In genomic region chr9:107462907-107463306, GRCm38 (mm10) we compare ENCODE assay signal across 11 mouse cellular contexts.
DNase-seq lines count a peak whose midpoint lies in the region; ATAC-seq lines count a peak whose summit lies in the region.
"Had no signal": no experiment of that assay in that cellular context is flagged by ENCODE, and none has a peak within 500 bp of the region (broad histone marks: within the 10 kb centered on the region; RNA-seq: fewer than 3 reads in every experiment).

No protein-coding gene starts in this region.

- H3K4me3 ChIP-seq in heart, embryonic 13.5 days: no peak overlapping the region
- H3K4me3 ChIP-seq in midbrain, embryonic 13.5 days (replicated peaks): no peak overlapping the region
- no peak overlapping the region for H3K4me3 ChIP-seq in midbrain, embryonic 11.5 days (ENCODE audit: low read depth, low read length)
- no peak overlapping the region for H3K4me3 ChIP-seq in liver, embryonic 13.5 days (replicated peaks)
- H3K4me3 ChIP-seq: embryonic facial prominence, embryonic 15.5 days; forebrain, embryonic 12.5 days; limb, embryonic 12.5 days; neural tube, embryonic 12.5 days had no signal

- H3K27me3 ChIP-seq in heart, embryonic 13.5 days (replicated peaks): no peaks in the 10 kb centered on the region
- no peaks in the 10 kb centered on the region for H3K27me3 ChIP-seq in midbrain, embryonic 13.5 days
- no peaks in the 10 kb centered on the region; the same call in 1 of the 2 replicates for H3K27me3 ChIP-seq in midbrain, embryonic 11.5 days (ENCODE audit: control insufficient read depth, insufficient read depth, low read length)
- peaks cover 50% of the 10 kb centered on the region for H3K27me3 ChIP-seq in liver, embryonic 13.5 days
- H3K27me3 ChIP-seq: neural tube, embryonic 12.5 days had no signal

- no peak for DNase-seq in heart, postnatal 36 days
- DNase-seq in midbrain, embryonic 11.5 days (ENCODE audit: low spot score, missing footprints): no peak
- DNase-seq in liver, embryonic 13.5 days: peak; percentile 63
- no peak for DNase-seq in left cerebral cortex, postnatal 25 days (ENCODE audit: low spot score in 2 of 2)
- no peak for DNase-seq in embryo, embryonic 10.5 days (ENCODE audit: low spot score)

- H3K9me3 ChIP-seq in heart, embryonic 13.5 days: no peaks in the 10 kb centered on the region
- no peaks in the 10 kb centered on the region for H3K9me3 ChIP-seq in midbrain, embryonic 13.5 days
- no peaks in the 10 kb centered on the region for H3K9me3 ChIP-seq in midbrain, embryonic 11.5 days (ENCODE audit: control insufficient read depth, low read length)
- H3K9me3 ChIP-seq in liver, embryonic 13.5 days (replicated peaks): no peaks in the 10 kb centered on the region
- H3K9me3 ChIP-seq: embryonic facial prominence, embryonic 15.5 days; forebrain, embryonic 12.5 days; limb, embryonic 12.5 days; neural tube, embryonic 12.5 days had no signal

- WGBS in heart, embryonic 13.5 days: 14% methylated on average over 5 of the region's 5 CpGs
- 74% methylated on average over 5 of the region's 5 CpGs for WGBS in midbrain, embryonic 13.5 days
- WGBS in midbrain, embryonic 11.5 days: 84% methylated on average over 5 of the region's 5 CpGs
- 14% methylated on average over 5 of the region's 5 CpGs for WGBS in liver, embryonic 13.5 days (ENCODE audit: insufficient replicate concordance)

- intact Hi-C loops in heart, postnatal 36 days (cut with DNase I): loop anchor here (1.0 to 2.0 kb wide), 2 partner anchors 97 to 106 kb away; no protein-coding TSS in a partner anchor
- intact Hi-C loops in left cerebral cortex, postnatal 25 days (cut with DNase I): loop anchor here (2.0 kb wide), 1 partner anchor 96 kb away; no protein-coding TSS in a partner anchor

- peak overlapping the region; percentile 80 for H3K27ac ChIP-seq in heart, embryonic 13.5 days (replicated peaks)
- H3K27ac ChIP-seq in midbrain, embryonic 13.5 days: peak overlapping the region; percentile 83
- no peak overlapping the region for H3K27ac ChIP-seq in midbrain, embryonic 11.5 days (ENCODE audit: low read depth, low read length)
- H3K27ac ChIP-seq in liver, embryonic 13.5 days: peak overlapping the region; percentile 29; the same call in 1 of the 2 replicates
- H3K27ac ChIP-seq: embryonic facial prominence, embryonic 15.5 days; limb, embryonic 12.5 days; neural tube, embryonic 12.5 days had no signal

- 0 out of 2 replicates have a peak overlapping the region, but pooled peaks have one; percentile 0 for H3K4me2 ChIP-seq in heart, embryonic 13.5 days
- no peak overlapping the region for H3K4me2 ChIP-seq in midbrain, embryonic 13.5 days (replicated peaks)
- H3K4me2 ChIP-seq in midbrain, embryonic 11.5 days: no peak overlapping the region
- peak overlapping the region; percentile 35 for H3K4me2 ChIP-seq in liver, embryonic 13.5 days
- H3K4me2 ChIP-seq: embryonic facial prominence, embryonic 15.5 days; forebrain, embryonic 12.5 days; limb, embryonic 12.5 days; neural tube, embryonic 12.5 days had no signal

- H3K36me3 ChIP-seq in heart, embryonic 13.5 days: no peaks in the 10 kb centered on the region
- no peaks in the 10 kb centered on the region for H3K36me3 ChIP-seq in midbrain, embryonic 13.5 days
- H3K36me3 ChIP-seq in midbrain, embryonic 11.5 days (ENCODE audit: control insufficient read depth, insufficient read depth, low read length): no peaks in the 10 kb centered on the region
- H3K36me3 ChIP-seq in liver, embryonic 13.5 days: no peaks in the 10 kb centered on the region
- H3K36me3 ChIP-seq: embryonic facial prominence, embryonic 15.5 days; forebrain, embryonic 12.5 days; limb, embryonic 12.5 days; neural tube, embryonic 12.5 days had no signal

- H3K4me1 ChIP-seq in heart, embryonic 13.5 days: peaks cover 42% of the 10 kb centered on the region
- peaks cover 40% of the 10 kb centered on the region for H3K4me1 ChIP-seq in midbrain, embryonic 13.5 days (replicated peaks)
- peaks cover 24% of the 10 kb centered on the region for H3K4me1 ChIP-seq in midbrain, embryonic 11.5 days (ENCODE audit: control insufficient read depth, insufficient read depth, low read length)
- H3K4me1 ChIP-seq in liver, embryonic 13.5 days (replicated peaks): peaks cover 34% of the 10 kb centered on the region
- H3K4me1 ChIP-seq: limb, embryonic 12.5 days had no signal

- ATAC-seq in heart, embryonic 13.5 days (ENCODE audit: extremely low read depth, insufficient number of reproducible peaks, low FRiP score, low TSS enrichment): peak; percentile 48; the same call in 1 of the 2 replicates
- no peak for ATAC-seq in midbrain, embryonic 13.5 days
- ATAC-seq in midbrain, embryonic 11.5 days (ENCODE audit: low FRiP score): no peak
- ATAC-seq in liver, embryonic 13.5 days (ENCODE audit: low read depth): peak; percentile 90

- no peak overlapping the region for H3K9ac ChIP-seq in heart, embryonic 13.5 days
- H3K9ac ChIP-seq in midbrain, embryonic 13.5 days (replicated peaks): no peak overlapping the region
- H3K9ac ChIP-seq in midbrain, embryonic 11.5 days (ENCODE audit: low read length): no peak overlapping the region
- peak overlapping the region; percentile 41 for H3K9ac ChIP-seq in liver, embryonic 13.5 days
- H3K9ac ChIP-seq: embryonic facial prominence, embryonic 15.5 days; limb, embryonic 12.5 days; neural tube, embryonic 12.5 days had no signal

Comparison
In these comparisons a context has a peak if more than half of its experiments do, and no peak if none do; other contexts are left out.
1. ATAC-seq: peak in heart, embryonic 13.5 days (single experiment) and liver, embryonic 13.5 days (single experiment); none in midbrain, embryonic 13.5 days (single experiment) and midbrain, embryonic 11.5 days (single experiment).
2. H3K4me2 ChIP-seq: peak in heart, embryonic 13.5 days (single experiment) and liver, embryonic 13.5 days (single experiment); none in midbrain, embryonic 13.5 days (single experiment) and midbrain, embryonic 11.5 days (single experiment).